Mouse (Mus musculus): Measurements from ENCODE around the gene Dnajb14. TPM values are rescaled to one million over a fixed set of nuclear protein-coding genes. Genes with fewer than 3 reads are reported as not detected.
"Not testable (repeated sequence)": the region's sequence is repeated elsewhere in the genome, so short reads cannot be mapped to it uniquely, and the experiment has no call there.

Gene Dnajb14
- polyA plus RNA-seq, 1 experiment from 2014 or later, result 5.6 TPM

GRCm38 (mm10) chr3:137863330-137864123 is 3.9 kb upstream of the Dnajb14 start:
- no peak for DNase-seq (ENCODE audit: low spot score)

DNA sequence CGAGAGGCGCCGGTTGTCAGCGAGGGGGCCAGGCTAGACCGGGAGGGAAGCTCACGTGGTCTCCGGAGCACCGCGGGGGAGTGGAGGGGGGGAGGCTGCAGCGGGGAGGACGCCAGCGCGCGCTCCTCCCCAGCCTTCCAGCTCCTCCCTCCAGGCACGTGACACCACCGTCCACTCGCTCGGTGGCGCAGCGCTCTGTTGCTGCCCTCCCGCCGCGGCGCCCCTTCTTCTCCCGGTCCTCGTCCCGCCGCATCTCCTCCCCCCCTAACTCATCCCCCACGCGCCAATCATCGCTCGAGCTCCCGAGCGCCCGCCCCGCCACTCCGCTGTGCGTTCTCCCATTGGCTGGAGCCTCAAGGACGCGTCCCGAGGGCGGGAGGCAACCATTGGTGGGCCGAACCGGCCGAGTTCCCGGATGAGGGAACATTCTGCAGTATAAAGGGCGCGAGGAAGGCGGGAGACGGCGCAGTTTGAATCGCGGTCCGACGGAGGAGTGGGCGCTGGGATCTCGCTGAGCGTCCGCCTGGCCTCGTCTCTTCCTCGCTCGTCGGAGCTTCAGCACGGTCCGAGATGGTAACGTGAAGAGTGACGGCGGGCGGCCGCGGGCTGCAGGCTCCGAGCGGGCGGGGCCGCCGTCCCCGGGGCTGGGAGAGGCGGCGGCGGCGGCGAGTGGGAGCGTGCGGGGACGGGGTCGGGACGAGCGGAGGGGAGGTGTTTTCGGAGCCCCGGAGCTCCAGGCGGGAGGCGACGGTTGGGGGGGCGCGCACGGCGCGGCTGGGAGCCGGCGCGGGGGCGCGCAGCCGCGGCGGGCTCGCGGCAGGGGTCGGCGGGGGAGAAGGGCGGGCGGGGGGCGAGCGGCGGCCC is 3.1 kb upstream of the Dnajb14 start, which contains the start of gene H2afz:
Gene H2afz (plus strand): TSS at position 364 of the 864 bp plus-strand sequence.
- peak; percentile 99 for DNase-seq (ENCODE audit: low spot score)

- peak; percentile 93 for DNase-seq (ENCODE audit: low spot score)
Observed at GRCm38 (mm10) chr3:137864988-137865982, 2.2 kb upstream of the Dnajb14 start.

GRCm38 (mm10) chr3:137867133-137867436 is 390 bp upstream of the Dnajb14 start:
- peak; percentile 60 for DNase-seq (ENCODE audit: low spot score)

- DNase-seq (ENCODE audit: low spot score), result peak; percentile 45
Observed at GRCm38 (mm10) chr3:137868094-137868913, 829 bp downstream of the Dnajb14 start.

- DNase-seq (ENCODE audit: low spot score), result no peak
Observed at GRCm38 (mm10) chr3:137869395-137869794, 1.9 kb downstream of the Dnajb14 start.

- DNase-seq (ENCODE audit: low spot score), result no peak
Observed at GRCm38 (mm10) chr3:137879313-137879712, 11.8 kb downstream of the Dnajb14 start.

DNA sequence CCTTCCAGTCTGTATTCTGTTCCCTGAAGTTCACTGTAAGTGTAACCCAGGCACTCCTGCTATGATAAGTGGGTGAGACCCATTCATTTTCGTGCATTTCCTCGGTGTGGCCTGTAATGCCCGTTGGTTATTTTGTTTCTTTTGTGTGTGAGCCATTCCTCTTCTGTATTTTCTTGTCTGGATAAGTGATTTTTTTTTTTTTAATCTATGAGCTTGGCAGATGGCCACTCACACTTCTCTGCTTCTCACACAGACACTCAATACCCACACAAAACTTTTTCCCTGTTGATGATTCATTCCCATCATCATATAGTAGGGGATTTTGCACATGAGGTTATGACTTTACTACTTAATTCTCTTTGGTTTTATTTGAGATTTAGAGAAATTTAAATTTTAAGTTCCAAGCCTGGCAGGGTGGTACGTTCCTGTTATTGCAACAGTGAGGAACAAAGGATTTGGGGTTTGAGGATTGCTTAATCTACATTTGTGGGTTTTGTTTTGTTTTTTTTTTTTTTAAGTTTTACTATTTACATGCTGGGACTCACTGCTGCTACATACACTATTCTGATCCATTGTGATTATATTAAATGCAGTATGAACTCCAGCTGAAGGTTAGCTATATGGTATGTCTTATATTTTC is 12.8 kb downstream of the Dnajb14 start:
- no peak for DNase-seq (ENCODE audit: low spot score)

DNA sequence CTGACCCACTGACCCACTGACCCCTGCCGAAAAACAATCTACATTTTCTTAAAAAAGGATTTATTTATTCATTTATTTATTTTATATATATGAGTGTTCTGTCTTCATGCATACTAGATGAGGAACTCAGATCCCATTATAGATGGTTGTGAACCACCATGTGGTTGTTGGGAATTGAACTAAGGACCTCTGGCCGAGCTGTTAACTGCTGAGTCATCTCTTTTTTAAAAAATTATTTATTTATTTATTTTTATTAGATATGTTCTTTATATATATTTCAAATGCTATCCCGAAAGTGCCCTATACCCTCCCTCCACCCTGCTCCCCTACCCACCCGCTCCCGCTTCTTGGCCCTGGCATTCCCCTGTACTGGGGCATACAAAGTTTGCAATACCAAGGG is 13.6 kb downstream of the Dnajb14 start:
- no peak for DNase-seq (ENCODE audit: low spot score)

DNA sequence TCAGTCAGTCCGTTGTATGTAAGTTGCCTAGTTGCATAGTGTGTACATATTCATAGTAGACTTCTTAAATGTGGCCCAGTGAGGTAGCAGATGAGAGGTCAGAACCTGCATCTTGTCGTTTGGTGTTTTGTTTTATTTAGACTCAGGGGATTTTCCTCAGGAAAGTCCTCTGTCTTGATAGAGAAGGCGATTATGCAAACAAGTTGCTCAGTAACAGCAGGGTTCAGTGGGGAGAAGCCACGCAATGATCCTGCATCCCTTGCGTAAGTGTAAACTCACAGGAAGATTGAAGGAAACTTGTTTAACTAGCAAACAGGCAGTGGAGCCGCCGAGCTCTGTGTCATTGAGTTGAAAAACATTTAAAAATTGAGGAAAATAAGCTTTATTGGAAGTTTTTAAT is 20.5 kb downstream of the Dnajb14 start:
- DNase-seq (ENCODE audit: low spot score), result no peak

GRCm38 (mm10) chr3:137891089-137891488 is 23.6 kb downstream of the Dnajb14 start:
- no peak for DNase-seq (ENCODE audit: low spot score)

DNA sequence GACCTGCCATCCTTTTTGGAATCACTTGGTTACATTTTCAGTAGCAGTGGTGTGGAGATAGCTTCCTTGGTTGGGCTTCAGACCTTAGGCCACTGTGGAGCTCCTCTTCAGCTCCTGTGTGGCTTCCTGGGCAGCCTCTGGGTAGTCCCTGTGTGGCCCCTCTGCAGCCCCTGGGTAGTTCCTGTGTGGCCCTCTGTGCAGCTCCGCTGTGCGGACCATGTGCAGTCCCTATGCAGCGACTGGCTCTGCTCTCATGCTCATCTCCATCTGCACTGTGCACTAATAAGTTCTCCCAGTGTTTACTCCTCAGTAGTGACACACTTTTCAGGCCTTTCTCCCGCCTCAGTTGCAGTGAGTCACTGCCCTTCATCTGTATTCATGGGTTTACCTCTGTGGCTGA is 24.6 kb downstream of the Dnajb14 start:
- no peak for DNase-seq (ENCODE audit: low spot score)

- no peak for DNase-seq (ENCODE audit: low spot score)
Observed at GRCm38 (mm10) chr3:137893789-137894188, 26.3 kb downstream of the Dnajb14 start.

DNA sequence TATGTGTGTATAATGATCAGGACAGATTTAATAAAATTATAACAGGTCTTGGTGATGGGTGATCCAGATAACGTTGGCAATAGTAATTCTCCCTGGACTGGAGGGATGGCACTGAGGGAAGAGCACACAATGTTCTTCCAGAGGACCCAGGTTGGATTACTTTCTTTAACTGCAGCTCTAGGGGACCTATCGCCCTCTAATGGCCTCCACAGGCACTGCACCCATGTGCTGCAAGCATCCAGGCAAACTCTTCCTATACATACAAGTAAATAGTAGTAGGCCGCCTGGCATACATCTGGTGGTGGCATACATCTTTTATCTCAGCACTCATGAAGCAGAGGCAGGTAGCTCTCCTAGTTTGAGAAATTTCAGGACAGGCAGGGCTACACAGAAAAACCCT is 27.7 kb downstream of the Dnajb14 start:
- peak; percentile 28 for DNase-seq (ENCODE audit: low spot score)

- DNase-seq (ENCODE audit: low spot score), result no peak
Observed at GRCm38 (mm10) chr3:137896386-137896785, 28.9 kb downstream of the Dnajb14 start.

- DNase-seq (ENCODE audit: low spot score), result no peak
Observed at GRCm38 (mm10) chr3:137896867-137897266, 29.4 kb downstream of the Dnajb14 start.

DNA sequence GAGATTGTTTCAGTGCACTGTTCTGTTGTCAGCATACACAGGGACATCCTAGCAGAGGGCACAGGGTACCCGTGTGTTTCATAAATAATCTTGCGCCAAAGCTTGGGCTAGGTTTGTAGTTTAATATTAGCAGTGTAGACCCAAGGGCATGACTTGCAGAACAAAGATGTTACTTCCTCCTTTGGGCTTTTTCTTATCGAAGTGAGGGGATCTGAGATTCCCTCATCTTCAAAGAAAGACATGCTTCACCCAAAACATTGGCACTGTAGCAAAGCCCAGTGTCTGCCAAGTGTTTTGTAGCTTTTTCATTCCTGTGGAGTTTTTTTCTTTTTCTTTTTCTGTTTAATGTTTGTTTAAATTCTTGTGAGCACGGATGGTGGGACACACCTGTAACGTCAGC is 30.2 kb downstream of the Dnajb14 start:
- DNase-seq (ENCODE audit: low spot score), result no peak

- no peak for DNase-seq (ENCODE audit: low spot score)
Observed at GRCm38 (mm10) chr3:137900149-137900548, 32.7 kb downstream of the Dnajb14 start.

DNA sequence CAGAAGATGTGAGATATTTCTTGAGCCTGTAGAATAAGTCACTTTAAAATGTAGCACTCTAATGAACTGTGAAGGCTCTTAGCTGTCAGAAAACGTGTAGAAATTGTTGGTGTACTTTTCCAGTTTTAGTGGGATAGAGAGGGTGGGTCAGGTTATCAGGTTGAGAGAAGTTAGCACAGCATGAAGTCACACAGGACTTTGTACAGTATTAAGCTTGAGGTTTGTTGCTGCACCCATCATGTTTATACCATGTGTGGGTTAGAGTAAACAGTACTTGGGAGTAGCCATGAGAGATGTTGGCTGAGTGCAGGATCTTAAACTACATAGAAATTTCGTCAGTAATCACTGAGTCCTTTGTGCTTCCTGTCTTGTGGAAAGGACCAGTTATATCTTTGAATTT is 45.6 kb downstream of the Dnajb14 start:
- DNase-seq (ENCODE audit: low spot score), result no peak

GRCm38 (mm10) chr3:137914567-137914966 is 47.1 kb downstream of the Dnajb14 start:
- DNase-seq (ENCODE audit: low spot score), result not testable (repeated sequence)

Data from thymus, postnatal 0 days (tissue).